Mouse (Mus musculus) megakaryocyte, embryonic 14.5 days (primary cell): Measurements from ENCODE around the gene Hhipl1.

Source experiments
- FLI1 ChIP-seq: IDR thresholded peaks from 2 replicates; pipeline ENCODE4 v1.6.1; 2012; ENCODE audit warnings: low read length, inconsistent platforms, mixed read lengths
- GATA1 ChIP-seq: IDR thresholded peaks from 3 replicates; pipeline ENCODE4 v1.6.1; 2012; ENCODE audit warnings: mixed read lengths, low read length, inconsistent platforms, borderline replicate concordance

- TF ChIP-seq GATA1, result no peak
- TF ChIP-seq FLI1, result no peak
Measured at GRCm38 (mm10) chr12:108309116-108309794, 3.2 kb downstream of the Hhipl1 start.
